Mouse (Mus musculus) stomach, postnatal 0 days (tissue): ENCODE data around the gene Wdr25. TPM values are rescaled to one million over a fixed set of nuclear protein-coding genes. Genes with fewer than 3 reads are reported as not detected.

Experiments
- ATAC-seq: fragments of 200-750 bp; cut with Nextera tagmentation; 2 replicates; pipeline ENCODE4 v1.8.0; 2017; ENCODE audit not compliant: low FRiP score, low TSS enrichment
- DNase-seq: peaks from one replicate; pipeline ENCODE4 v3.0.0-alpha.2; 2016; ENCODE audit warnings: low spot score
- H3K27ac ChIP-seq: fragments of 300-500 bp; sonication (generic); replicated peaks from 2 replicates; pipeline ENCODE4 v1.5.1; 2014; ENCODE audit warnings: mild to moderate bottlenecking, control low read depth
- H3K27me3 ChIP-seq: fragments of 300-500 bp; sonication (generic); 2 replicates; pipeline ENCODE4 v1.6.1; 2014; ENCODE audit warnings: low read length; ENCODE audit not compliant: control insufficient read depth, insufficient read depth
- H3K36me3 ChIP-seq: fragments of 300-500 bp; sonication (generic); 2 replicates; pipeline ENCODE4 v1.6.1; 2014; ENCODE audit warnings: low read length, mixed read lengths; ENCODE audit not compliant: control insufficient read depth, insufficient read depth
- H3K4me1 ChIP-seq: fragments of 300-500 bp; sonication (generic); replicated peaks from 2 replicates; pipeline ENCODE4 v1.6.1; 2014; ENCODE audit warnings: antibody characterized with exemption; ENCODE audit not compliant: control insufficient read depth, insufficient read depth
- H3K4me2 ChIP-seq: fragments of 300-500 bp; sonication (generic); replicated peaks from 2 replicates; pipeline ENCODE4 v1.6.1; 2014; ENCODE audit warnings: low read depth, mild to moderate bottlenecking, control low read depth, moderate library complexity
- H3K4me3 ChIP-seq: fragments of 300-500 bp; sonication (generic); 2 replicates; pipeline ENCODE4 v1.5.1; 2014; ENCODE audit warnings: low read depth, low read length, control low read depth
- H3K9ac ChIP-seq: fragments of 300-500 bp; sonication (generic); 2 replicates; pipeline ENCODE4 v1.6.1; 2014; ENCODE audit warnings: mild to moderate bottlenecking, low read length, control low read depth, mixed read lengths
- H3K9me3 ChIP-seq: fragments of 300-500 bp; sonication (generic); 2 replicates; pipeline ENCODE4 v1.6.1; 2016; ENCODE audit warnings: low read length; ENCODE audit not compliant: control insufficient read depth
- CTCF ChIP-seq: IDR thresholded peaks from 2 replicates; pipeline ENCODE4 v1.5.1; 2016; ENCODE audit warnings: antibody characterized with exemption, low read depth, mild to moderate bottlenecking, moderate library complexity
- EP300 ChIP-seq: optimal IDR thresholded peaks from 2 replicates; pipeline ENCODE3; 2016; ENCODE audit warnings: antibody characterized with exemption
- WGBS: fragments of 180-500 bp; shearing (Covaris S2); extraction: QIAGEN DNeasy Blood & Tissue Kit; methylation state at CpG from one replicate; pipeline ENCODE4 v1.1.7; 2014; 5-methylcytosine and 5-hydroxymethylcytosine counted together
- polyA plus RNA-seq: library from polyadenylated mRNA; unstranded; fragments of >200 nt; fragmentation: Nextera tagmentation; extraction: Ambion mirVana; gene quantifications from 2 replicates; pipeline ENCODE4 v1.2.1, GENCODE M21; 2015

Wdr25 gene
- polyA plus RNA-seq, 1 experiment from 2014 or later = 3.9 TPM

DNA sequence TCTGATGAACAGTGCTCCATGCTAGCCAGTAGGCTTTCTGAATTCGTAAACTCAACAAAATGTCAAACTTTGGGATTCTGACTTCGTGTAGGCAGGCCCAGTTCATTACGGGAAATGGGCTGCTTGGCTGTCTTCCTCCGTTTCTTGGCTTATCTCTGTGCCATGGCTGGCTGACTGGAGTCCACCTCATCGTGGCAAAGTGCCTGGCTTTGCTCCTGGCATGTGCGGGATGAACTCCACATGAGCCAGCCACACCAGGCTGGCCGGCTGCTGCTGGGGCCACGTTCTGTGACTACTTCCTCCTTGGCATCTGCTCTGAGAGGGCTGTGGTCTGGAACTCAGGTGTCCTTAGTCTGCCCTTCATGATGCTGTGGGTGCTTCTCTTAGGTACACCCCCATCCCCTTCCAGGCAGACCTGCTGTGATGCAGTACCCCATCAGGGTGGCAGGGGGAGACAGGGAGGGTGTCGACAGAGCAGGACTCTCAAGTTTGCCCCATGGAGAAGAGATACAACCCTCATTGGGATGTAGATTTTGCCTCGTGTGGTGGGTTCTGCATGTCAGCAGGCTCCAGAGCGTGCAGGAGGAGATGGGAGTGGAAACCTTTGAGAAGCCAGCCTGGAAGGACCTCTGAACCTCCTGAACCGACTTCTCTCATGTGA lies 102.7 kb downstream of the Wdr25 start:
- Histone ChIP-seq H3K36me3 (no peaks in the 10 kb centered on the region), H3K27ac (no peak overlapping the region), H3K4me2 (no peak overlapping the region), H3K9me3 (no peaks in the 10 kb centered on the region), H3K9ac (no peak overlapping the region), H3K4me1 (no peaks in the 10 kb centered on the region), H3K4me3 (no peak overlapping the region), H3K27me3 (no peaks in the 10 kb centered on the region)
- 76% methylated on average over 12 of the region's 12 CpGs for WGBS
- ATAC-seq = no peak
- no peak for DNase-seq
- TF ChIP-seq CTCF (peak; percentile 32), EP300 (no peak)

- no peak overlapping the region for H3K27ac ChIP-seq
- WGBS = 81% methylated on average over 8 of the region's 8 CpGs
- H3K27me3 ChIP-seq = no peaks in the 10 kb centered on the region
- no peaks in the 10 kb centered on the region for H3K36me3 ChIP-seq
- ATAC-seq (no peak), DNase-seq (no peak)
- TF ChIP-seq EP300 (no peak), CTCF (no peak)
- H3K4me2 ChIP-seq = no peak overlapping the region
- no peaks in the 10 kb centered on the region for H3K4me1 ChIP-seq
- no peak overlapping the region for H3K4me3 ChIP-seq
- no peak overlapping the region for H3K9ac ChIP-seq
- H3K9me3 ChIP-seq = no peaks in the 10 kb centered on the region
These were observed 103.8 kb downstream of the Wdr25 start for GRCm38 (mm10) chr12:108997249-108997648.

- Histone ChIP-seq H3K4me2 (no peak overlapping the region), H3K27ac (no peak overlapping the region), H3K4me3 (no peak overlapping the region), H3K9ac (no peak overlapping the region), H3K27me3 (no peaks in the 10 kb centered on the region), H3K9me3 (no peaks in the 10 kb centered on the region), H3K4me1 (no peaks in the 10 kb centered on the region), H3K36me3 (no peaks in the 10 kb centered on the region)
- no peak for TF ChIP-seq CTCF
- no peak for TF ChIP-seq EP300
- WGBS = 55% methylated on average over 7 of the region's 7 CpGs
- ATAC-seq (peak; percentile 63), DNase-seq (peak; percentile 53)
These were observed 109.5 kb downstream of the Wdr25 start for GRCm38 (mm10) chr12:109002978-109003377.

GRCm38 (mm10) chr12:109010070-109010649 lies 116.7 kb downstream of the Wdr25 start:
- Histone ChIP-seq H3K4me2 (no peak overlapping the region), H3K9ac (no peak overlapping the region), H3K4me1 (no peaks in the 10 kb centered on the region), H3K27ac (no peak overlapping the region), H3K9me3 (no peaks in the 10 kb centered on the region), H3K36me3 (no peaks in the 10 kb centered on the region), H3K27me3 (no peaks in the 10 kb centered on the region), H3K4me3 (no peak overlapping the region)
- DNase-seq (no peak), ATAC-seq (no peak)
- no peak for TF ChIP-seq EP300
- TF ChIP-seq CTCF = no peak
- 81% methylated on average over 18 of the region's 18 CpGs for WGBS

GRCm38 (mm10) chr12:109022181-109022691 lies 128.8 kb downstream of the Wdr25 start:
- Histone ChIP-seq H3K4me1 (no peaks in the 10 kb centered on the region), H3K4me3 (no peak overlapping the region), H3K27ac (no peak overlapping the region), H3K4me2 (no peak overlapping the region), H3K27me3 (no peaks in the 10 kb centered on the region), H3K9ac (no peak overlapping the region), H3K36me3 (no peaks in the 10 kb centered on the region), H3K9me3 (no peaks in the 10 kb centered on the region)
- no peak for TF ChIP-seq EP300
- no peak for TF ChIP-seq CTCF
- WGBS = 60% methylated on average over 10 of the region's 10 CpGs
- no peak for DNase-seq
- ATAC-seq = no peak

DNA sequence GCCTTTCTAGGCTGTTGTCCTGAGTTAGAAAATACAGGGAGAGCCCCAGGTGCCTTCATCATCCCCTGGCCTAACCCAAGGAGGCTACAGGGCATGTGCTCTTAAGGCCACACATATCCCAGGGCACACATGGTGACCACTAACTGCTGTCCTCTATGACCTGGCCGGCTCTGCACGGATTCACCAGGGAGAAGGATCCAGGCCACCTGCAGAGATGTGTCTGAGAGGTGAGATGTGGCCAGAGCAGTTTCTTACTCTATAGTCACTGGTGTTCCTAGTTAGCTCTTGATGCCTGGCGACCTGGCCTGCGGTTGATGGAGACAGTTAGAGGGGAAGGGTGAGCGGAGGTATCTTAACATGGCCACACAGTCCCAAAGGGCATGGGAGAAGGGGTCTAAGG lies 129.5 kb downstream of the Wdr25 start:
- no peaks in the 10 kb centered on the region for H3K9me3 ChIP-seq
- no peaks in the 10 kb centered on the region for H3K27me3 ChIP-seq
- H3K9ac ChIP-seq = no peak overlapping the region
- TF ChIP-seq EP300 (no peak), CTCF (no peak)
- no peak for ATAC-seq
- no peak overlapping the region for H3K4me3 ChIP-seq
- H3K27ac ChIP-seq = no peak overlapping the region
- 87% methylated on average over 5 of the region's 5 CpGs for WGBS
- DNase-seq = no peak
- no peaks in the 10 kb centered on the region for H3K4me1 ChIP-seq
- no peaks in the 10 kb centered on the region for H3K36me3 ChIP-seq
- H3K4me2 ChIP-seq = no peak overlapping the region
